Comparison of ENCODE assay signal across 12 mouse cellular contexts in genomic region chr16:18339866-18340265, GRCm38 (mm10). TPM values are rescaled to one million over a fixed set of nuclear protein-coding genes. Genes with fewer than 3 reads are reported as not detected.
DNase-seq lines count a peak whose midpoint lies in the region; ATAC-seq lines count a peak whose summit lies in the region.
"Had no signal": no experiment of that assay in that cellular context is flagged by ENCODE, and none has a peak within 500 bp of the region (broad histone marks: within the 10 kb centered on the region; RNA-seq: fewer than 3 reads in every experiment).

No protein-coding gene starts in this region.

- H3K9ac ChIP-seq in limb, embryonic 13.5 days: peak overlapping the region; percentile 1; the same call in 1 of the 2 replicates
- no peak overlapping the region for H3K9ac ChIP-seq in lung, embryonic 16.5 days (ENCODE audit: low read length)
- H3K9ac ChIP-seq: embryonic facial prominence, embryonic 12.5 days; liver, embryonic 14.5 days had no signal

- H3K4me3 ChIP-seq in limb, embryonic 13.5 days: no peak overlapping the region
- H3K4me3 ChIP-seq in limb, embryonic 10.5 days: no peak overlapping the region
- H3K4me3 ChIP-seq in lung, embryonic 16.5 days (ENCODE audit: low read length): no peak overlapping the region
- H3K4me3 ChIP-seq: embryonic facial prominence, embryonic 12.5 days had no signal

- DNase-seq in cerebellum, adult 9-11 months: peak; percentile 35
- DNase-seq in cerebellum, adult 8-10 months: no peak
- no peak for DNase-seq in limb, embryonic 10.5 days (ENCODE audit: low spot score)
- peak; percentile 71 for DNase-seq in fat pad, adult 2 months (ENCODE audit: extremely low read depth, low read depth, low spot score)
- no peak for DNase-seq in kidney, adult 8-10 months
- DNase-seq: layer of hippocampus, adult 9-11 months had no signal

- H3K27ac ChIP-seq in limb, embryonic 13.5 days: no peak overlapping the region
- no peak overlapping the region for H3K27ac ChIP-seq in limb, embryonic 10.5 days
- H3K27ac ChIP-seq in lung, embryonic 16.5 days (ENCODE audit: low read length): no peak overlapping the region
- H3K27ac ChIP-seq: embryonic facial prominence, embryonic 12.5 days; liver, embryonic 14.5 days had no signal

- H3K36me3 ChIP-seq in limb, embryonic 13.5 days: no peaks in the 10 kb centered on the region
- H3K36me3 ChIP-seq in limb, embryonic 10.5 days: no peaks in the 10 kb centered on the region
- no peaks in the 10 kb centered on the region for H3K36me3 ChIP-seq in lung, embryonic 16.5 days (ENCODE audit: control insufficient read depth, insufficient read depth, low read length)
- H3K36me3 ChIP-seq: embryonic facial prominence, embryonic 12.5 days had no signal

- H3K4me1 ChIP-seq in limb, embryonic 13.5 days: peaks cover 16% of the 10 kb centered on the region
- H3K4me1 ChIP-seq in limb, embryonic 10.5 days: peaks cover 18% of the 10 kb centered on the region
- H3K4me1 ChIP-seq in lung, embryonic 16.5 days (replicated peaks; ENCODE audit: control insufficient read depth, insufficient read depth, low read length): peaks cover 17% of the 10 kb centered on the region

- H3K9me3 ChIP-seq in limb, embryonic 13.5 days: no peaks in the 10 kb centered on the region
- H3K9me3 ChIP-seq in limb, embryonic 10.5 days (replicated peaks): no peaks in the 10 kb centered on the region
- H3K9me3 ChIP-seq in lung, embryonic 16.5 days (ENCODE audit: control insufficient read depth, low read length): no peaks in the 10 kb centered on the region
- H3K9me3 ChIP-seq: embryonic facial prominence, embryonic 12.5 days had no signal

- ATAC-seq in limb, embryonic 13.5 days (ENCODE audit: low FRiP score, low read depth): no peak
- ATAC-seq in lung, embryonic 16.5 days (ENCODE audit: low read depth): peak; percentile 49
- no peak for ATAC-seq in CD4-positive, CD25-positive, alpha-beta regulatory T cell, adult 4 months
- ATAC-seq: intestine, postnatal 0 days had no signal

- H3K4me2 ChIP-seq in limb, embryonic 13.5 days (replicated peaks): no peak overlapping the region
- H3K4me2 ChIP-seq in lung, embryonic 16.5 days (ENCODE audit: low read depth, low read length): no peak overlapping the region
- H3K4me2 ChIP-seq: embryonic facial prominence, embryonic 12.5 days had no signal

- H3K27me3 ChIP-seq in limb, embryonic 13.5 days: no peaks in the 10 kb centered on the region
- no peaks in the 10 kb centered on the region for H3K27me3 ChIP-seq in limb, embryonic 10.5 days (ENCODE audit: low read depth, poor library complexity, severe bottlenecking)
- no peaks in the 10 kb centered on the region for H3K27me3 ChIP-seq in lung, embryonic 16.5 days (ENCODE audit: control insufficient read depth, insufficient read depth, low read depth, low read length)
- H3K27me3 ChIP-seq: embryonic facial prominence, embryonic 12.5 days had no signal

- WGBS in limb, embryonic 13.5 days: 48% methylated on average over 1 of the region's 1 CpGs
- 43% methylated on average over 1 of the region's 1 CpGs for WGBS in limb, embryonic 10.5 days
- 29% methylated on average over 1 of the region's 1 CpGs for WGBS in lung, embryonic 16.5 days

RNA-seq across cellular contexts. Expression of gene Tango2, which starts 8.0 kb away (rescaled TPM):
- 22.5 and 24.9 TPM in 2 replicates for polyA plus RNA-seq in limb, embryonic 13.5 days (2015; fragmentation: Nextera tagmentation; extraction: Ambion mirVana)
- polyA plus RNA-seq in limb, embryonic 10.5 days (2016; fragmentation: Nextera tagmentation; extraction: Ambion mirVana): 20.2 and 23.7 TPM in 2 replicates
- 27.0 and 28.7 TPM in 2 replicates for polyA plus RNA-seq in lung, embryonic 16.5 days (2015; fragmentation: Nextera tagmentation; extraction: Ambion mirVana)
- polyA plus RNA-seq in CD4-positive, CD25-positive, alpha-beta regulatory T cell, adult 4 months (2017; shearing (Covaris generic)): 10 to 100 TPM; 71.4 to 94.5 TPM

RNA-seq across cellular contexts. Expression of gene Arvcf, which starts 8.1 kb away (rescaled TPM):
- polyA plus RNA-seq in limb, embryonic 13.5 days (2015; fragmentation: Nextera tagmentation; extraction: Ambion mirVana): 25.0 and 29.8 TPM in 2 replicates
- polyA plus RNA-seq in limb, embryonic 10.5 days (2016; fragmentation: Nextera tagmentation; extraction: Ambion mirVana): 44.8 and 56.1 TPM in 2 replicates
- 34.0 and 36.7 TPM in 2 replicates for polyA plus RNA-seq in lung, embryonic 16.5 days (2015; fragmentation: Nextera tagmentation; extraction: Ambion mirVana)
- under 1 TPM in 1 of 2 experiments, not detected in 1; 0.91 TPM for polyA plus RNA-seq in CD4-positive, CD25-positive, alpha-beta regulatory T cell, adult 4 months (2017; shearing (Covaris generic))

RNA-seq across cellular contexts. Expression of gene Dgcr8, which starts 50.8 kb away (rescaled TPM):
- 40.0 and 41.9 TPM in 2 replicates for polyA plus RNA-seq in limb, embryonic 13.5 days (2015; fragmentation: Nextera tagmentation; extraction: Ambion mirVana)
- polyA plus RNA-seq in limb, embryonic 10.5 days (2016; fragmentation: Nextera tagmentation; extraction: Ambion mirVana): 46.5 and 51.3 TPM in 2 replicates
- polyA plus RNA-seq in lung, embryonic 16.5 days (2015; fragmentation: Nextera tagmentation; extraction: Ambion mirVana): 26.6 and 28.8 TPM in 2 replicates
- 10 to 100 TPM; 21.1 to 25.9 TPM for polyA plus RNA-seq in CD4-positive, CD25-positive, alpha-beta regulatory T cell, adult 4 months (2017; shearing (Covaris generic))

Comparison
In these comparisons a context has a peak if more than half of its experiments do, and no peak if none do; other contexts are left out.
1. DNase-seq: peak in cerebellum, adult 9-11 months (single experiment) and fat pad, adult 2 months (single experiment); none in cerebellum, adult 8-10 months (single experiment), limb, embryonic 10.5 days (single experiment) and kidney, adult 8-10 months (0 of 2).
2. RNA of gene Arvcf, which starts 8.1 kb away (polyA plus RNA-seq): 44.8 to 56.1 TPM in limb, embryonic 10.5 days, 34.0 to 36.7 TPM in lung, embryonic 16.5 days and 25.0 to 29.8 TPM in limb, embryonic 13.5 days; 0.91 TPM in CD4-positive, CD25-positive, alpha-beta regulatory T cell, adult 4 months; every median in the first group is over 10 times any median in the second.